Mouse (Mus musculus): ENCODE measurements around the gene A630076J17Rik. TPM values are rescaled to one million over a fixed set of nuclear protein-coding genes. Genes with fewer than 3 reads are reported as not detected.
A peak's percentile ranks its signal among the peaks of the same experiment; 100 is the strongest.

A630076J17Rik gene
- polyA plus RNA-seq, 1 experiment from 2014 or later, result not detected

DNA sequence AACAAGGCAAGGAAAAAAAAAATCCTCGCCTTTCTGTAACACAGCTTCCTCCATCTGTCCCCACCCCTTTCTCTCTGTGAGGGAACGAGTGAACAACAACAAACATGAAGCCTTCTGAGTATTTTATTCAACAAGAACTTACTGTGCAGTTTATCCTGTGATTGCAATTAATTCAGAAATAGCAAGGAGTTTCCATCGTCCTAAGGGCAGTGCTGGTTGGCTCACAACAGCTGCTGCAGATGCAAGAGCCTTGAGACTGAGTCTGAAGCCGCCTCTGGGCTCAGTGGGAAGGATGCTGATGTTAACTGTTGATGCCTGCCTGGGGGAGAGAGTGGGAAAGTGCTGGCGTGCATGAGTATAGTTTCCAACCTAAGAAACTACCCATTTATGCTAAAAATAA, 27.5 kb downstream of the A630076J17Rik start:
- H3K9me3 ChIP-seq (ENCODE audit: control insufficient read depth, low read length), result no peaks in the 10 kb centered on the region
- no peak overlapping the region for H3K9ac ChIP-seq (replicated peaks; ENCODE audit: low read depth, low read length)
- 47% methylated on average over 5 of the region's 5 CpGs for WGBS
- H3K27ac ChIP-seq (ENCODE audit: low read depth, low read length), result no peak overlapping the region
- no peaks in the 10 kb centered on the region for H3K36me3 ChIP-seq (ENCODE audit: control insufficient read depth, insufficient read depth, low read length)
- no peak overlapping the region for H3K4me3 ChIP-seq (ENCODE audit: low read depth, low read length)
- no peaks in the 10 kb centered on the region for H3K27me3 ChIP-seq (ENCODE audit: control insufficient read depth, insufficient read depth, low read length)
- no peak overlapping the region for H3K4me2 ChIP-seq (ENCODE audit: low read depth, low read length)
- peaks cover 20% of the 10 kb centered on the region; the same call in 1 of the 2 replicates for H3K4me1 ChIP-seq (ENCODE audit: control insufficient read depth, insufficient read depth, low read length)
- no peak for ATAC-seq (ENCODE audit: low read depth)

DNA sequence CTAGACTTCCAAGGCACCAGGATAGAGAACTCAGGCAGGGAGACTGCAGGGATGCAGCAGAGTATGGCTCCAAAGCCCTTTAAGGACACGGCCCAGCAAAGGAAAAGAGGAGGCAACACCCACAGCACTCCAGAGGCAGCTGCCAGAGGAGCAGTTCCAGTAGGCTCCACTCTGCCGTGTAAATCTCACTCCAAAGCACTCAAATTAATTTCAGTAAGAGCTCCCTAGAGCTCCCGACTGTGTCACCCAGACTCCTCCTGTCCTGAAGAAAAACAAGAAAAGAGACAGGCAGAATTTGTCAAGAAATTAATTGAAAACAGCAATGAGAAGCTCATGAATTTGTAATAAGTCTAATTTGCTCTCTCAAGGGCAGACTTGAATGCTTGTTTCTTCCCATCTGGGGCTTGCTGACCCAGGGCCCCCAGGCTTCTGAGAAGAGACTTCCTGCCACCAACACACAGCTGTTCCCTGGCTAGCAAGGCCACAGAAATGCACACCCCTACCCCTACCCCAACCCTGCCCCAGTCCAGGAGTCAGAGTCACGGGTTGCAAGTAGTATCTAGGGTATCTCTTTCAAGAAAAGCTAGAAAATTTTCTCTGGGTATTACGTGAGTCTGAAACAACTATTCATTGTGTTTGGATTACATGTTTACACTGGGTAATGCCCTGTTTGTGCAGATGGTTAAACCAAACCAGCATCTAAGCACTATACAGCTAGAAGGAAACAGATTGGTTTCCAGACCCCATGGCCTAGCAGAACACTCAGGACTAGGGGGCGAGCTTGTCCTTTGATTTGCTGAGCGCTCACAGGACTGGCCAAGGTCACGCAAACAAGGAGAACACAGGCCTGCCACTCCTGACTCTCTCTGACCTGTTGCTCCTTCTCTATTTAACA, 30.8 kb downstream of the A630076J17Rik start:
- Histone ChIP-seq H3K9ac (replicated peaks; ENCODE audit: low read depth, low read length) (no peak overlapping the region), H3K27ac (ENCODE audit: low read depth, low read length) (peak overlapping the region; percentile 53; the same call in 1 of the 2 replicates), H3K36me3 (ENCODE audit: control insufficient read depth, insufficient read depth, low read length) (no peaks in the 10 kb centered on the region), H3K4me1 (ENCODE audit: control insufficient read depth, insufficient read depth, low read length) (peaks cover 20% of the 10 kb centered on the region; the same call in 1 of the 2 replicates), H3K27me3 (ENCODE audit: control insufficient read depth, insufficient read depth, low read length) (no peaks in the 10 kb centered on the region), H3K4me3 (ENCODE audit: low read depth, low read length) (no peak overlapping the region), H3K9me3 (ENCODE audit: control insufficient read depth, low read length) (no peaks in the 10 kb centered on the region), H3K4me2 (ENCODE audit: low read depth, low read length) (no peak overlapping the region)
- 27% methylated on average over 8 of the region's 8 CpGs for WGBS
- ATAC-seq (ENCODE audit: low read depth), result peak; percentile 54; the same call in 1 of the 2 replicates

DNA sequence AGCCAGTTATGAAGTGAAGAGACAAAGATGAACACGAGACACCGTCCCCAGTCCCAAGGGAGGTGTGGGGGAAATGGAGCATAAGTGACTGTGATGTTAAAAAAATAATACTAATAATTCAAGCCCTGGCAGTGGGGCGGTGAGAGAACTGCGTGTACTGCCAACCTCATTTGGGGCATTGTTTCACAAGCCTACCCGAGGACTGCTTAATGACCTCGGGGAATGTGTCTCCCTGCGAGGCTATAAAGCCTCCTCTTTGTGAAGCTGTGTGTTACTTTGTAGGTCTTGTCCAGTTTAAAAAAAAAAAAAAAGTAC, 31.4 kb downstream of the A630076J17Rik start:
- Histone ChIP-seq H3K27me3 (ENCODE audit: control insufficient read depth, insufficient read depth, low read length) (no peaks in the 10 kb centered on the region), H3K27ac (ENCODE audit: low read depth, low read length) (no peak overlapping the region), H3K4me1 (ENCODE audit: control insufficient read depth, insufficient read depth, low read length) (peaks cover 17% of the 10 kb centered on the region; the same call in 1 of the 2 replicates), H3K36me3 (ENCODE audit: control insufficient read depth, insufficient read depth, low read length) (no peaks in the 10 kb centered on the region), H3K9ac (replicated peaks; ENCODE audit: low read depth, low read length) (no peak overlapping the region), H3K4me2 (ENCODE audit: low read depth, low read length) (no peak overlapping the region), H3K9me3 (ENCODE audit: control insufficient read depth, low read length) (no peaks in the 10 kb centered on the region), H3K4me3 (ENCODE audit: low read depth, low read length) (no peak overlapping the region)
- 7% methylated on average over 7 of the region's 7 CpGs for WGBS
- peak; percentile 42; the same call in 1 of the 2 replicates for ATAC-seq (ENCODE audit: low read depth)

- Histone ChIP-seq H3K9ac (replicated peaks; ENCODE audit: low read depth, low read length) (no peak overlapping the region), H3K4me2 (ENCODE audit: low read depth, low read length) (no peak overlapping the region)
Measured at GRCm38 (mm10) chr3:107266814-107267345, 36.5 kb downstream of the A630076J17Rik start.

GRCm38 (mm10) chr3:107272433-107272832, 42.0 kb downstream of the A630076J17Rik start:
- Histone ChIP-seq H3K9me3 (ENCODE audit: control insufficient read depth, low read length) (no peaks in the 10 kb centered on the region), H3K4me2 (ENCODE audit: low read depth, low read length) (no peak overlapping the region), H3K4me1 (ENCODE audit: control insufficient read depth, insufficient read depth, low read length) (no peaks in the 10 kb centered on the region), H3K27me3 (ENCODE audit: control insufficient read depth, insufficient read depth, low read length) (no peaks in the 10 kb centered on the region), H3K4me3 (ENCODE audit: low read depth, low read length) (no peak overlapping the region), H3K27ac (ENCODE audit: low read depth, low read length) (no peak overlapping the region), H3K9ac (replicated peaks; ENCODE audit: low read depth, low read length) (no peak overlapping the region), H3K36me3 (ENCODE audit: control insufficient read depth, insufficient read depth, low read length) (no peaks in the 10 kb centered on the region)
- WGBS, result 99% methylated on average over 3 of the region's 3 CpGs
- ATAC-seq (ENCODE audit: low read depth), result no peak

More at GRCm38 (mm10) chr3:107266814-107267345, 36.5 kb downstream of the A630076J17Rik start:
- Histone ChIP-seq H3K4me1 (ENCODE audit: control insufficient read depth, insufficient read depth, low read length) (peaks cover under 1% of the 10 kb centered on the region; the same call in 1 of the 2 replicates), H3K36me3 (ENCODE audit: control insufficient read depth, insufficient read depth, low read length) (no peaks in the 10 kb centered on the region), H3K27ac (ENCODE audit: low read depth, low read length) (no peak overlapping the region), H3K9me3 (ENCODE audit: control insufficient read depth, low read length) (no peaks in the 10 kb centered on the region), H3K4me3 (ENCODE audit: low read depth, low read length) (no peak overlapping the region), H3K27me3 (ENCODE audit: control insufficient read depth, insufficient read depth, low read length) (no peaks in the 10 kb centered on the region)
- ATAC-seq (ENCODE audit: low read depth), result no peak
- 67% methylated on average over 2 of the region's 2 CpGs for WGBS

- Histone ChIP-seq H3K4me1 (ENCODE audit: control insufficient read depth, insufficient read depth, low read length) (0 out of 2 replicates have a peak, but pooled peaks cover 2% of the 10 kb centered on the region), H3K36me3 (ENCODE audit: control insufficient read depth, insufficient read depth, low read length) (no peaks in the 10 kb centered on the region), H3K9ac (replicated peaks; ENCODE audit: low read depth, low read length) (no peak overlapping the region), H3K4me3 (ENCODE audit: low read depth, low read length) (no peak overlapping the region), H3K27me3 (ENCODE audit: control insufficient read depth, insufficient read depth, low read length) (no peaks in the 10 kb centered on the region), H3K4me2 (ENCODE audit: low read depth, low read length) (no peak overlapping the region), H3K9me3 (ENCODE audit: control insufficient read depth, low read length) (no peaks in the 10 kb centered on the region), H3K27ac (ENCODE audit: low read depth, low read length) (no peak overlapping the region)
- ATAC-seq (ENCODE audit: low read depth), result peak; percentile 81; the same call in 1 of the 2 replicates
- 18% methylated on average over 3 of the region's 3 CpGs for whole genome bisulfite sequencing
Measured at GRCm38 (mm10) chr3:107273820-107274219, 43.4 kb downstream of the A630076J17Rik start.

DNA sequence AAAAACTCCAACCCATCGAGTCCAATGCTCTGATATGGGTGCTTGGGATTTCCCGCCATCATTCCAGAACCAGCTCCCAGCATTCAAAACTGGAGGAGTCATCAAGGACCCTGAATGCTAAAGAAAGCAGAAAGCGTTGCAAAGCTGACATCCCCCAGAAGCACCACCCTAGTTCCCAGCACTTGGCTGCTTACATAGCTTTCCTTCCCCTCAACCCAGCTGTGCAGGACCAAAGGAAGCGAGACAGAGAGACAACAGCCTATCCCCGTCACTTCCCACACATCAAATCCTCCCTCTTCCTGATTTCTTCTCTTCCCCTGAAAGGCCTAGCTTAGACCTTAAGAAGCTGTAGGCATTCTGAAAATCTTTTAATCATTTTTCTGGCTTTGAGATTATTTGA, 44.9 kb downstream of the A630076J17Rik start:
- H3K4me1 ChIP-seq (ENCODE audit: control insufficient read depth, insufficient read depth, low read length), result peaks cover 4% of the 10 kb centered on the region; the same call in 1 of the 2 replicates
- H3K9me3 ChIP-seq (ENCODE audit: control insufficient read depth, low read length), result no peaks in the 10 kb centered on the region
- H3K9ac ChIP-seq (replicated peaks; ENCODE audit: low read depth, low read length), result no peak overlapping the region
- H3K36me3 ChIP-seq (ENCODE audit: control insufficient read depth, insufficient read depth, low read length), result no peaks in the 10 kb centered on the region
- no peak overlapping the region for H3K27ac ChIP-seq (ENCODE audit: low read depth, low read length)
- 67% methylated on average over 5 of the region's 5 CpGs for WGBS
- ATAC-seq (ENCODE audit: low read depth), result no peak
- no peaks in the 10 kb centered on the region for H3K27me3 ChIP-seq (ENCODE audit: control insufficient read depth, insufficient read depth, low read length)
- no peak overlapping the region for H3K4me3 ChIP-seq (ENCODE audit: low read depth, low read length)
- no peak overlapping the region for H3K4me2 ChIP-seq (ENCODE audit: low read depth, low read length)

DNA sequence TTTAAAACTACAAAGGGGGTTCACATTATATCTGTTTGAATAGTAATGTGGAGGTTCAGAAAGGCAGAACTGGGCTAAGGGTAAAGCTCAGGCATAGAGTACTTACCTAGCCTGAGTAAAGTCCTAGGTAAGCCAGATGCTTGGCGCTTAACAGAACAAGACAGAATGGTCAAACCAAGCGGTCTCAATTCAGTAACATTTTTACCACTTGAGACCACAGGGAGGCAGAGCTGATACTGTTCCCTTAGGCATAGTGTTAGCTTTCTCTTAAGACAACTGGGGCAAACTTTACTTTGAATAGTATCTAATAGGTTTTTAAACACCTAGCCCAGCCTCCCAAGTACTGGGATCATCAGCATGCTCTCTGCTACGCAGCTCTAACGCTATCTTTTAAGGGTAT, 45.6 kb downstream of the A630076J17Rik start:
- Histone ChIP-seq H3K9me3 (ENCODE audit: control insufficient read depth, low read length) (no peaks in the 10 kb centered on the region), H3K4me3 (ENCODE audit: low read depth, low read length) (no peak overlapping the region), H3K27me3 (ENCODE audit: control insufficient read depth, insufficient read depth, low read length) (no peaks in the 10 kb centered on the region), H3K9ac (replicated peaks; ENCODE audit: low read depth, low read length) (no peak overlapping the region), H3K4me1 (ENCODE audit: control insufficient read depth, insufficient read depth, low read length) (peaks cover 4% of the 10 kb centered on the region; the same call in 1 of the 2 replicates), H3K4me2 (ENCODE audit: low read depth, low read length) (no peak overlapping the region), H3K36me3 (ENCODE audit: control insufficient read depth, insufficient read depth, low read length) (no peaks in the 10 kb centered on the region), H3K27ac (ENCODE audit: low read depth, low read length) (no peak overlapping the region)
- ATAC-seq (ENCODE audit: low read depth), result no peak
- WGBS, result 62% methylated on average over 4 of the region's 4 CpGs

DNA sequence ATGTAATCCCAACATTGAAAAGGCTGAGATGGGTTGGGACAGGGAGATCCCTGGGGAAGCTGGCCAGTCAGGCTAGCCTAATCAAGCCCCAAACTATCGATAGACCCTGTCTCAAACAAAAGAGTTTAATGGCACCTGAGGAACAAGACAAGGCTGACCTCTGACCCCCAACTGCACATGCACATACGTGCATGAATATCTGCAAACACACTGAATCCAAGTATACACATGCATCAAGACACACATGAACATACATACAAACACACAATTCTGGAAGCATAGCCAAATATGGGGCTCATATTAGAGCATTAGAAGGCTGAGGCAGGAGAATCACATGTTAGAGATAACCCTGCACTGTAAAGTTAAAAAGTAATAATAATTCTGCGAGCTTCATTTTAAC, 46.2 kb downstream of the A630076J17Rik start:
- no peak overlapping the region for H3K4me2 ChIP-seq (ENCODE audit: low read depth, low read length)
- no peaks in the 10 kb centered on the region for H3K27me3 ChIP-seq (ENCODE audit: control insufficient read depth, insufficient read depth, low read length)
- peaks cover 4% of the 10 kb centered on the region; the same call in 1 of the 2 replicates for H3K4me1 ChIP-seq (ENCODE audit: control insufficient read depth, insufficient read depth, low read length)
- no peak overlapping the region for H3K27ac ChIP-seq (ENCODE audit: low read depth, low read length)
- no peak for ATAC-seq (ENCODE audit: low read depth)
- WGBS, result 84% methylated on average over 3 of the region's 3 CpGs
- H3K9ac ChIP-seq (replicated peaks; ENCODE audit: low read depth, low read length), result no peak overlapping the region
- no peak overlapping the region for H3K4me3 ChIP-seq (ENCODE audit: low read depth, low read length)
- no peaks in the 10 kb centered on the region for H3K36me3 ChIP-seq (ENCODE audit: control insufficient read depth, insufficient read depth, low read length)
- H3K9me3 ChIP-seq (ENCODE audit: control insufficient read depth, low read length), result no peaks in the 10 kb centered on the region

Measured in neural tube, embryonic 14.5 days (tissue).